Mouse (Mus musculus) intestine, embryonic 15.5 days (tissue): Measurements from ENCODE around the gene Ckm. TPM values are rescaled to one million over a fixed set of nuclear protein-coding genes. Genes with fewer than 3 reads are reported as not detected.

Experiments used
- microRNA counts: library from miRNA; unstranded; fragments of <30 nt; microRNA quantifications from one replicate; lab custom pipeline; 2016
- polyA plus RNA-seq: library from polyadenylated mRNA; unstranded; fragments of >200 nt; fragmentation: Nextera tagmentation; extraction: Ambion mirVana; gene quantifications from 2 replicates; pipeline ENCODE4 v1.2.1, GENCODE M21; 2015

The Ckm gene
- polyA plus RNA-seq, 1 experiment from 2014 or later, result 9.0 TPM

MicroRNAs encoded within 50 kb of the gene (microRNA counts, 519-probe panel; counts per million panel counts)
- microRNA mmu-miR-343 (lab: Ali Mortazavi, UCI), result 97.1 counts per million, percentile 29 among the panel's probes with 10 or more counts

Other genes with a start within 250 kb of the Ckm start
- 2.5 and 2.8 TPM in 2 replicates for gene Gipr, start 238.6 kb upstream of the Ckm start, polyA plus RNA-seq
- 6.5 and 7.3 TPM in 2 replicates for gene Eml2, start 228.4 kb upstream of the Ckm start, polyA plus RNA-seq
- gene Gpr4, start 192.2 kb upstream of the Ckm start, polyA plus RNA-seq, result 1.4 and 1.5 TPM in 2 replicates
- 36.8 and 39.4 TPM in 2 replicates for gene Opa3, start 176.4 kb upstream of the Ckm start, polyA plus RNA-seq
- gene Vasp, start 133.0 kb upstream of the Ckm start, polyA plus RNA-seq, result 109 and 114 TPM in 2 replicates
- 0.14 and 0.34 TPM in 2 replicates for gene Ppm1n, start 124.7 kb upstream of the Ckm start, polyA plus RNA-seq
- gene Rtn2, start 122.2 kb upstream of the Ckm start, polyA plus RNA-seq, result 11.3 and 12.5 TPM in 2 replicates
- gene Fosb, start 94.7 kb upstream of the Ckm start, polyA plus RNA-seq, result 0.09 and 0.14 TPM in 2 replicates
- gene Ercc1, start 60.0 kb upstream of the Ckm start, polyA plus RNA-seq, result 51.6 and 52.0 TPM in 2 replicates
- 21.7 and 23.4 TPM in 2 replicates for gene Cd3eap, start 45.3 kb upstream of the Ckm start, polyA plus RNA-seq
- 3.1 and 4.8 TPM in 2 replicates for gene Ppp1r13l, start 45.0 kb upstream of the Ckm start, polyA plus RNA-seq
- 16.7 and 17.3 TPM in 2 replicates for gene Ercc2, start 22.8 kb upstream of the Ckm start, polyA plus RNA-seq
- gene Klc3, start 672 bp upstream of the Ckm start, polyA plus RNA-seq, result 3.7 and 4.7 TPM in 2 replicates
- gene Mark4, start 54.0 kb downstream of the Ckm start, polyA plus RNA-seq, result 5.8 and 6.1 TPM in 2 replicates
- gene Exoc3l2, start 58.6 kb downstream of the Ckm start, polyA plus RNA-seq, result 0.50 and 0.53 TPM in 2 replicates
- 1.9 and 2.2 TPM in 2 replicates for gene Bloc1s3, start 103.6 kb downstream of the Ckm start, polyA plus RNA-seq
- gene Trappc6a, start 103.6 kb downstream of the Ckm start, polyA plus RNA-seq, result 124 and 137 TPM in 2 replicates
- gene Nkpd1, start 113.1 kb downstream of the Ckm start, polyA plus RNA-seq, result 0.10 and 0.11 TPM in 2 replicates
- gene Ppp1r37, start 158.3 kb downstream of the Ckm start, polyA plus RNA-seq, result 18.3 and 21.8 TPM in 2 replicates
- gene Zfp296, start 172.5 kb downstream of the Ckm start, polyA plus RNA-seq, result 0.63 and 0.95 TPM in 2 replicates
- gene Gemin7, start 172.8 kb downstream of the Ckm start, polyA plus RNA-seq, result 131 and 140 TPM in 2 replicates
- gene Clasrp, start 199.7 kb downstream of the Ckm start, polyA plus RNA-seq, result 34.2 and 38.3 TPM in 2 replicates
- gene Relb, start 224.7 kb downstream of the Ckm start, polyA plus RNA-seq, result 8.0 and 8.6 TPM in 2 replicates